Mouse (Mus musculus) lung, adult 18-20 months (tissue): ENCODE results near the gene Mixl1.

Experiments
- DNase-seq, 2 experiments: peaks; one replicate each; pipeline ENCODE4 v3.0.0; 2022; ENCODE audit warnings: mixed read lengths in 2 of 2

Gene Mixl1

DNA sequence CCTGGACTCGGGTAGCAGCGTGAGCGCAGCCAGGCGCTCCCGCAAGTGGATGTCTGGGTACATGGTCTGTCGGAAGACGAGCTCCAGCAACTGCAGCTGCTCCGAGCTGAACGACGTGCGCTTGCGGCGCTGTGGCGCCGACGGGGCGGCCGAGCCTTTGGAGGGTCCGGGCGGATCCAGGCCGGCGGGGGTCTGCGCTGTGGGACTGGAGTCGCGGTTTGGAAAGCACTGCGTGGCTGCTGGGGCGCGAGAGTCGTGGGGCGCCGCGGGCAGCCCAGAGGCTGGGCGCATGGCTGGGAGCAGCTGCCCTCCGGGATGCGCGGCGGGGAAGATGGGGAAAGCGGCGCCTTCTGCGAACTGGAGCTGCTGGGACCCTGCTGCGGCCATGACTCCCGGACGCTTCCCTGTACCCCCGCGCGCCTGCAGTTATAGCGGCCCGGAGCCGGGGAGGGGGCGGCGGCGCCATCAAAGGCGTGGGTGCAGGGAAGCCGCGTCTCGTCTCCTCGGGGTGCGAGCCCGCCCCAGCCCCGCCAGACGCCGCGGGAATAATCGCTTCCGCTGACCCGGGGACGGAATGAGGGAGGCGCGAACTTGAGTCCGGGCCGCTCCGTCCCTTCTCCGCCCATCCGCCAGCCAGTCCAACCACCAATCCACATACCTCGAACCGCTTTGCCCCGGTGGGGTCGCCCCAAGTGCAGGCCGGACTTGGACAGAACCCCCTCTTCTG is at the start of gene Mixl1:
Gene Mixl1, minus strand, starts transcription at position 409 of the 727 bp plus-strand sequence.
- DNase-seq: no peak

DNA sequence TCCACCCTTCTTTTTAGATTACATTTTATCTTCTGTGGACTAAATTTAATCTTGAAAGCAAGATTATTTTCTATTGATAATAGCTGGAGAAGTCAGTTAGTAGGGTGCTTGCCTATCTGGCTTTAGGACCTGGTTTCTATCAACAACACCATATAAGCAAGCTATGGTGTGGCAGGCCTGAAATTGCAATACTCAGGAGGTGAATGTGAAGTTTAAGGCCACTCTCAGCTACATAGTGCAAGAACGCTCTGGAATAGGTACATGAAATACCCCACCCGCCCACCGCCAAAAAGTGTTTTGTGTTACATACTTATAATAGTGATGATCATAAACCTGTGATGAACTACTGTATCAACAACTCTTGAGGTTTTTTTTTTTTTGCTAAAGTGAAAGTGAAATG is 32.4 kb upstream of the Mixl1 start:
- DNase-seq: no peak

DNA sequence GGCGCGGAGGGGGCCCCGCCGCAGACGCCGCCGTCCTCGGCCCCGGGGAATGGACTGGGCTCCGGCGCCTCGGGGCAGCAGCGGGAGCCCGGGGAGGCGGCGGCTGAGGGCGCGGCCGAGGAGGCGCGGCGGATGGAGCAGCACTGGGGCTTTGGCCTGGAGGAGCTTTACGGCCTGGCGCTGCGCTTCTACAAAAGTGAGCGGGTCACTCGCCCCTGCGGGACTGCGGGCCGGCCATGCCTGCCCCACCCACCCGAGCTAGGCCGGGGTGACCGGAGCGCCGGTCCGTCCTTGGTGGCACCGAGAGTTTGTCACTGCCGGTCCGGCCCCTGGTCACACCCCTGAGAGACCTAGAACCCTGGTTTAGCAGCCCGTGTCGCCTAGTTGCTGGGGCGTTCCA is 29.3 kb upstream of the Mixl1 start:
- DNase-seq: peak in 1 of 2 experiments; percentile 41

DNA sequence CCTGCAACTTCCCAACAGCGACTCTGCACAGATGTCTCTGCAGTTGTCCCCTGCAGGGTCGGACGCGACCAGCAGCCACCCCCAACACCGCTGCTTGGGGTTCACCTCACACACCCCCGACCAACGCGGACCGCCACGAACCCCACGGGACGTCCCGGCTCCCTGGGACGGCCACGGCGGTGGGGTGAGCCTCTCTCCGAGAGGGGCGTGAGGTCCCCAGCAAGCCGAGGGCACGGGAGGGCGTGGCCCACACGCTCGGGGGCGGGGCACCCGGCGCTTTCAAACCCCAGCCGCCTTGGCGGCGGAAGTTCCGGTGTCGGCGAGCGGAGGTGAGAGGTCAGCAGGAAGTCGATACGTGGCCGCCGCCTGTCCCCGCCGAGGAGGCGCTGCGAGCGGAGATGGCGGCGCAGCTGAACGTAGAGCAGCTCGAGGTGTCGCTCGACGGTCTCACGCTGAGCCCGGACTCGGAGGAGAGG is 28.9 kb upstream of the Mixl1 start, which contains the start of gene Acbd3:
Gene Acbd3, plus strand, starts transcription at position 340 of the 476 bp plus-strand sequence.
- DNase-seq: peak; percentile 92 to 93

DNA sequence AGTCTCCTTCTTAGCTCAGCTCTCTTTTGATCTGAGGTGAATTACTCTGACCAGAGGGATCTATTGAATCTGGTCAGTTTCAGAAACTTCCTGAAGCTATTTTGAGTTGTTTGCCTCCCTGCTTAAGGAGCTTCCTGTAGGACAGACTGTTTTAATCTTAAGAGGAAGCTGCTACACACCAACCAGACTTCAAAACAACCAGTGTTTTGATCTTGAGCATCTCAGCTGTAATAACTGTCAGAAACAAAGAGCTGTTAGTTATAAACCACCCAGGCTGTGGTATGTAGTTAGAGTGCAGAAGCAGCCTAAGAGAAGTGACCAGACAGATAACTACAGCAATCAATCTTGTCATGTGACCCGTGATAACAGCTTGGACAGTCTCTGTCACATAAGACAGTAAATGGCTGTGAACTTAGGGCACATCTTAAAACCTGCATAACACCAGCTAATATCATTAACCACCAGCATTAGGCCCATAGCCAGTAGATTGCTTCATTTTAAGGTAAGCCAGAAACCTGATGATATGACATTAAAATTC is 26.9 kb upstream of the Mixl1 start:
- no peak for DNase-seq

DNA sequence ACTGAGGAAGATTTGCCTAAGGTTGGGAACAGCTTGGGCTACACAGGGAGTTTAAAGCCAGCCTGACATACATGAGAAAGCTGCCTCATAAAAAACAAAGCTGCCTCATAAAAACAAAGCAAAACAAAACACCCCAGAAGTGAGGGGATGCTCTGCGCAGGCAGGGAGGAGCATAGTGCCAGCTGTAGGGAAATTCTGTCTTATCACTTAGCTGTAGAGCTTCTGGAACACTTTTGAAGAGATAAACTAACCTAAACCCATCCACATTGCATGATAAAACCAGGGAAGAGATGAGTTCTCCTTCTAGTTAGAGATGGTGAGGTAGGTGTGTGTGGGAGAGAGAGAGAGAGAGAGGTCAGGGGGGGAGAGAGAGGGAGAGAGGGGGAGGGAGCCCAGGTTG is 25.8 kb upstream of the Mixl1 start:
- DNase-seq: no peak

DNA sequence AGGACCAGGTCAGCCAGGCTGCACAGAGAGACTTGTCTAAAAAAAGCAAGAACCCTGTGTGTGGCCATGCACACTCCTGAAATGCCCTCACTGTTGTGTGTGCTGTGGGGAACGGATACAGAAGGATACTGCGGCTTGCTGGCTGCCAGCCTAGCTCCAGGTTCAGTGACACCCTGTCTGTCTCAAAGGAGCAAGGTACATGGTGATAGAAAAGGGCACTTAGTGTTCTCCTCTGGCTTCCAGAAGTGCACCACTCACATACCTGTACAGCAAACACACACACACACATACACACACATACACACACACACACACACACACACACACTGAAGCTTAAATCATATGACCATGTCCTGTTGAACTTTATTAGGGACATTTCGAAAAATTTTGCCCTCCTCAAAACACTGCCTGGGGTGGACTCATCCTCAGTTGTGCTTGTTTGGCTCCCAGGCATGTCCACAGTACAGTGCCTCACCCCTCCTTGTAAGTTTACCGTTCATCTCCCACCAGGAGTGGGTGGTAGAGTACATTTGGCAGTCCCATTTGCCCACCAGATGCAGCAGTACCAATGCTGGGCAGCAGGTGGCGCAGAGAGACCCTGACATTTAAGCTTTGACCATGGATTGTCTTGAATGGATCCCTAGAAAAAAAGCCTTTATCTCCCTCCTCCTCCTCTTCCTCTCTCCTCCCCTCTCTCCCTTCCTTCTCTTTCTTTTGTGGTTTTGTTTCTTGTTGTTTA is 23.3 kb upstream of the Mixl1 start:
- peak; percentile 71 to 82 for DNase-seq

DNA sequence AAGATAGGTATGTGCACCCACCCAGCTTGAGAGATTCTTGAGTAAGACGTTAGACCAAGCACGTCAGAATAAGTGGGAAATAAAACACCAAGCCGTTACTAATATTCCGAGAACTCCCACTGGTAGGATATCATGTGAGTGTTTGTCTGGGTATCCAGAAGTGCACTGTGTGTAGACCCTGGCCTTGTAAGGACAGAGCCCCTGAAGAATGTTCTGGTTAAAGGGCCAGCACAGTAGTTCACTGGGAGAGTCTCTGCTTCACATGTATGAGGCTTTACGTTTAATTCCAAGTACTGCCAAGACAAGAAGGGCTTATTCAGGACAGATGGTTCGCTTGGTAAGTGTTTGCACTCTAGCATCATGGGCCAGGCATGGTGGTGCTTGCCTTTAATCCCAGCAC is 22.6 kb upstream of the Mixl1 start:
- DNase-seq: no peak

DNA sequence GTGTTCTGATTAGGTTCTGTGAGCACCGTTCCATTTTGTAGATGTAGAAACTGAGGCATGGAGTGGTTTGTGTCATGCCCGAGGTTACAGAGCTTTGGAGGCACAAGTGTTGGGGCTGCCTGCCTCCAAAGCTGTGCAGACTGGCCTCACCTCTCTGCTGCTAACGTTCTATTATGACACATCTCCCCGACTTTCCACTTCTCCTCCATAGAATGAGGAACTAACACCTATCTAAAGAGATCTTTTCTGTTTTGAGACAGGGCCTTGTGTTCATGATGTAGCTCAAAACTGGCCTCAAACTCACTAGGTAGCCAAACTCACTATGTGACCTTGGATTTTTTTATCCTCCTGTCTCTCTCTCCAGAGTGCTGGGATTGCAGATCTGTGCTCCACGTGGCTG is 21.9 kb upstream of the Mixl1 start:
- no peak for DNase-seq

DNA sequence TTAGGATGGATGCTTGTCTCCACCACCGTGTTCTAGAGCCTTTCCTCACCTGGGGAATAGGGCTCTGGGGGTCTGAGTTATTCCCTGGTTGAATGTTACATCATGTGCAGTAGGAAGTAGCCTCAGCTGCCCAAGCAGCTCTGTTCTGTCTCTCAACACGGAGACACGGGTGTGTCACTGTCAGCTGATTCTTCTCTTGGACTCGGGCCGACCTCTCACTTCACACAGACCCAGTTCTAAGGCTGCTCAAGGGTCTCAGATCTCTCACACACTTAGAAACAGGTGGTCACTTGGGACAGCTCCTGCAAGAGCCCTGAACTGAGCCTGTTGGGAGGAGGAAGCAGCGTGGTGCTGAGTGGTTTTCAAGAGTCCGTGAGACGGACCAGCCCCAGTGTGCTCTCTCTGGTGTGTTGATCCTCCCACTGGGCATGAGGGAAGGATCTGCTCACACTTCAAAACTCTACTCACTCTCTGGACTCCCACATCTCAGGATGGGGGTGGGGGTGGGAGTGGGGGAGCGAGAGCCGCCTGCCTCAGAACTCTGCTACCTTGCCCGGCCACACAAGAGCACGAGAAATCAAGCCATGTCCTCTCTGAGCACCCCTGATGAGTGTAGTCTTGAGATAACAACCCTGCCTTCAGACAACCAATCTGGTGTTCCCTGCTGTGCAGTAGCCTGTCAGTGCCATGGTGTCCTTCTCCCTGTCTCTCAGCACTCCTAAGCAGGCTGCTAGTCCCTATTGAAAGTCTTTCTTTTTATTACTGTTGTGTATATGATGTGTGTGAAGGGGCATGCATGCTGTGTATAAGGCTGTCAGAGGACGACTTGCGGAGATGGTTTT is 12.3 kb upstream of the Mixl1 start:
- DNase-seq: no peak

DNA sequence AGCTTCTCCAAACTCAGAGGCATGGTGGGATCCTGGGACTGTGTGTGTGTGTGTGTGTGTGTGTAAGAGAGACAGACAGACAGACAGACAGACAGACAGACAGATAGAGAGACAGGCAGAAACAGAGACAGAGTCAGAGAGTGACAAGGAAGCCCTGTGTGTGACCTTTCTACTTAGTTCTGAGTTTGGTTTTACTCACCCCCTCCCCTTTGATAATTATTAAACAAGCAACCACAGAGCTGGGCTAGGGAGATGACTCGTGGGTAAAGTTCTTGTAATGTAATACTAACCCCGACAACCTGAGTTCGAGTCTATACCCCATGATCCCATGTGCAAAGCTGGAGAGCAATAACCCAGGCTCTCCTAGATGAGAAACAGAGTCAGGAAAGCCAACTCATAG is 11.0 kb upstream of the Mixl1 start:
- no peak for DNase-seq

DNA sequence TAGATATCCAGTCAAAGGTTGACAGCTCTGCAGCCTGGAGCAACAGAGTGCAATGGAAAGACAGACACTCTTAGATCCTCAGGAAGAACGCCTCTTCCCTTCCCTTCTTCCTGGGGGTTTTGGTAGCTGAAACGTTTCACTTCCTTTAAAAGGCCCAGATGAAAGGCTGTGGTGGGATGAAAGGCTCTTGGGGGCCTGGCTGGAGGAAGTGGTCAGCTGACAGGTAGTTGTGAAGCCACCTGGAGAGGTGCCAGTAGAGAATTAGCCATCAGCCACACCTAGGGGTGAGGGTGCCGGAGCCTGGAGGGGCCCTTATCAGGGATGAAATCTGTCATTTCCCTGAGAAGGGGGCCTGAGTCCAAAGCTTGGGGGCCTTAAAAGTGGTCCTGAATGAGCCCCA is 10.5 kb upstream of the Mixl1 start:
- no peak for DNase-seq

DNA sequence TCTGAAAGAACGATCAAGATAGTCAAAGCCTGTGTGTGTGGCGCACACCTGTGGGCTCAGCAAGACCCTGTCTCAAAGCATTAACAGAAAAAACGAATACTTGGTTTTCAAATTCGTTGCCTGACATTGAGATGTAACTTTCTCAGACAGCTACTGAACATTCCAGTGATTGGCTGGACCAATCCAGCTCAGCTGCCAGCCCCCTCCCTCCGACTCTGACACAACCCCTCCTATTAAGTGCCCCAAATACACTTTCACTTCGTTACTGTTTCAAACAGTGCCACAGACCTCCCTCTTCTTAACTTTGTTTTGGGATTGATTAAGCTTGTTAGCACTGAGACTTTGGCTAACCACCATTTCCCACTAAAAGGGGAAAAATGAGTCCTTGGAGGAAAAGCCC is 6.6 kb upstream of the Mixl1 start:
- no peak for DNase-seq

DNA sequence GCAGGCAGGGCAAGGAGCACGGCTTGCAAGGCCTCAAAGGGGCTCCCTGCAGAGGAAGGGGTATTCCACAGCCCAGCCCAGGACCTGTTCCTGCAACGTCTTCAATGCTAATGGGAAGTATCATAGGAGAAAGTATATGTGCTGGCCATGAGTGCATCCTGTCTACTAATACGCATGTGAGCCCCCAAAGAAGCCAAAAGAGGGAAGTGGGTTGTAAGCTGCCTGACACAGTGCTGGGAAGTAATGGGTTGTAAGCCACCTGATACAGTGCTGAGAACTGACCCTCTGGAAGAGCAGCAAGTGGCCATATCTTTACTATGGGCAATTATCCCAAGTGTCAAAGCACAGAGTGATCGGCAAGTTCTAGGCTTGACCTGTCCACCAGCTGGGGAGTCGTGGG is 1.2 kb upstream of the Mixl1 start:
- no peak for DNase-seq

DNA sequence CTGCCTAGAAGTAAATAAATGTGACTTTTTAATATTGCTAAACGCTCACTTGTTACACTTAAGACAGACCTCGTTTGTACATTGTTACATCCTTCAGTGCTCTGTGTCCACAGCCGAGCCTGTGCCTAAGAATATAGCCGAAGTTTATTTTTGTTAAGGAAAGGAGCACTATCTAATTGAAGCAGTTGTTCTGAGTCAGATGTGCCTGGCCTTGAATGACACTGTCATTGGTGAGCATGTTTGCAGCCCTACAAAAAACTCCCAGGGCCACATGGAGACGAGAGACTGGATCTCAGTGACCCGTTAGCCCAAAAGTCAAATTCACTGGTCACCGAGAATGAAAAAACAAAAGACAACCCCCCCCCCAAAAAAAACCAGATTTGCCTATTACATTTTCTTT is 5.5 kb downstream of the Mixl1 start:
- DNase-seq: no peak
